Mouse (Mus musculus) neural tube, embryonic 10.5 days (tissue): ENCODE measurements around the gene Mtus2.
A peak's percentile ranks its signal among the peaks of the same experiment; 100 is the strongest.

Experiments used
- DNase-seq: peaks from one replicate; pipeline ENCODE4 v3.0.0-alpha.2; 2017; ENCODE audit warnings: low spot score; ENCODE audit errors: extremely low spot score

Gene Mtus2

DNA sequence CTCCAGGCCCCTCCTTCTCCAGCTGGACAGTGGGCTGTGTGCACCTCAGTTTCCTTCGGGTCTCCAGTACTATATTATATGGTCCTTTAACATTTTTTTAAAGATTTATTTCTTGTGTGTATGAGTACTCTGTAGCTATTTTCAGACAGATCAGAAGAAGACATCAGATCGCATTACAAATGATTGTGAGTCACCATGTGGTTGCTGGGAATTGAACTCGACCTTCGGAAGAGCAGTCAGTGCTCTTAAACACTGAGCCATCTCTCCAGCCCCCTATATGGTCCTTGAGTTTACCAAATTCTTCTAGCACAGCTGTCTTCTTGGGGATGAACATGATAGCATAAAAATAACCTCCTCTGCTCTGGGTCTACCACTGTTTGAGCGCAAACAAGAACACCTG is 382.0 kb downstream of the Mtus2 start:
- no peak for DNase-seq

DNA sequence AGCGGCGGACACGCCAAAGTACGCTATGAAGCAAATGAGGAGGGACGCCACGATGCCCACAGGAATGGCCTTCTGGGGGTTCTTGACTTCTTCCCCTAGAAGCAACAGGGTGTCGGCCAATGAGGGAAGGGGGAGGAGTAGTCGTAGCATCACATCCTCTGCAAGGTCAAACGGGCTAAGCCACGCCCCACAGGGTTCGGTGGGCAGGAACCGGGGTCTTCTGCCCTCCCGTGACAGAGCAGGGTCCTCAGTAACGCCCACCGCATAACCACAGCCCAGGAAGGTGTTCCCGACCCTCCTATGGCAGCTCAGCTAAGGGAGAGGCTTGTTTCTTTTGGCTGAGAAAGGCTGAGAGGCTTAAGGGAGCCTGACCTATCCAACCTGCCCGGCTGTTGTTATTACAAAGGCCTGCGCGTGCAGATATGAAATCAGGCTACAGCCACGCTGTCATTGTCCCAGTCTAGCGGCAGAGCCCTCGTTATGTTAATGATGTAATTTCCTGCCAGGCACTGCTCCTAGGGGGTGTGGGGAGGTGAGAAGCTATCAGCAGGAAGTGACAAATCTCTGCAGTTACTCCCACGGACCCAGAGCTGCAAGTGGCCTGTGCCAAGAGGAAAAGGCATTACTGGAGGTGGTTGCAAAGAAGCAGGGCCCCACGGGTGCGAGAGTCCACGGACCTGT is 385.1 kb downstream of the Mtus2 start:
- peak; percentile 33 for DNase-seq

DNA sequence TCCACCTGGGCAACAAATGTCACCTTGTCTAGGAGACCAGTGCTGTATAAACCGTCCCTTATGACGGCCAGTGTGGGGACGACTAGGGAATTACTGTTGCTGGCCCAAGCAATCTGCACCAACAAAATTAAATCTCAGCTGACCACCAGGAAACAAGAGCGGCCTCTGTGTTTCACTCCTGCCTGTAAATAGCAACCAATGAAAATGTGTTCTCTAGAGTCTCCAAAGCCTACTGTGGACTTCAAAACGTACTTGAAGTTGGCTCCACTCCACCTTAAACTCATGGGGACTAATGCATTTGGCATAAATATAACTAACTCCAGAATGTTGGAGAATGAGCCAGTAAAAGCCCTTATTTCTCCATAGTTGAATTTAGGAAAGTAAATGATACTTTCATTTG is 387.3 kb downstream of the Mtus2 start:
- no peak for DNase-seq

DNA sequence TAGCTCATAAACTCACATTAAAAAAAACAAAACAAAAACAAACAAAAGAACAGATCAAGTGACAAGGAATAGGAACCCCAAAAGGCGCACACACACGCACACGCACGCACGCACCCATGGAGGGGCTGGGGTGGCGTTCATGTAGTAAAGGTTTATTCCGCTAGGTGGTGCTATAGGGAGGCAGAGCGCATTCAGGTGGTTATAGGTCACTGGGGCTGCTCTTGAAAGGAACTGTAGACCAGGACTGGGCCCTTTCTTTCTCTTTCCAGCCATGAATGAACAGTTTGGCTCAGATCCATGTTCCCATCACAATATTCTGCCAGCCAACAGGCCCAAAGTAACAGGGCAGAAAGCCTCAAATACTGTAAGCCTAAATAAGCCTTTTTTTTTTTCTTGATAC is 389.4 kb downstream of the Mtus2 start:
- DNase-seq: no peak

DNA sequence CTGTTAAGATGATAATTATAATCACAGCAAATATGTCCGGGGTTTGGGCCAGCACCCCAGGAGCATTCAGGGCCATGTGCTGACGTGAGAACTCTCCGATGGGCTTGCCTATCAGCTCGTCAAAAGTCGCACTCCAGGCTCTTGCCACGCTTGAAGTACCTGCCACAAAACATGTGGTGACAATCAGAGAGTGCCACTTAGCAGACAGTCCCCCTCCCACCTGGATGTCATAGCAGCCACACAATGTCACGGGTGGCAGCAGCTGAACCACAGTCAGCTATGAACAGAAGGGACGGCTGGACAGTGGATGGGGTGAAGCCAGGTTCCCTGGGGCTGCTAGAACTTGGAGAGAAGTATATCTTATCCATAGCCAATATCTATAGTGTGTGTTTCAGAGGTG is 391.0 kb downstream of the Mtus2 start:
- no peak for DNase-seq

DNA sequence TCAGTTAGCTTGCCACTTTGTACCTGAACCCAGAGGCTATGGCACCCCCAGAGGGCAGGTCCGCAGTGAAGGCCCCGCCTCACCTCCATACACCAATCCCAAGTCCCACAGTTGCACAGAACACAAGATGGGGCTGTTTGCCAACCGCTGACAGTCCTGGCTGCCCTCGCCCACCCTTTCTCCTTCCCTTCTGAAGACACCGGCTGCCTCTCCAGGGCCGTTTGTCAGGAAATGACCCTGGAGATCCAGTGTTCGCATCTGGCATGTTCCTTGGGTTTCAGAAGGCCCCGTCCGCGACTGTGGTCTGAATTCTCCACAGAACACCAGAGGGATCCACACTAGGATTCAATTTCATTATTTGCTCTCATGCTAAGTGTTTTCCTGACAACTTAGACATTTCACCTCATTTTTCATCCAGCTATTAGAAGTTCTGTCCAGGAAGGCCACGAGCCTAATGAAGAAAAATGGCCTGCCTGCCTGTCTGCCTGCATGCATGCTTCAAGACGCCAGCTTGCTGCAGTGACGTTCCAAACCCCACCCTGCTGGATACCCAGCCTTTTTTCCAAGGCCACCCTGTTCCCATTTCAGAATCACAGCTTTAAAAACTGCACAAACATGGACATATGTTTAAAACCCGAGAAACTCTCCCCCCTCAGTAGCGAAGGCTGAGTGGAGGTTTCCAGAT is 392.3 kb downstream of the Mtus2 start:
- peak; percentile 25 for DNase-seq

DNA sequence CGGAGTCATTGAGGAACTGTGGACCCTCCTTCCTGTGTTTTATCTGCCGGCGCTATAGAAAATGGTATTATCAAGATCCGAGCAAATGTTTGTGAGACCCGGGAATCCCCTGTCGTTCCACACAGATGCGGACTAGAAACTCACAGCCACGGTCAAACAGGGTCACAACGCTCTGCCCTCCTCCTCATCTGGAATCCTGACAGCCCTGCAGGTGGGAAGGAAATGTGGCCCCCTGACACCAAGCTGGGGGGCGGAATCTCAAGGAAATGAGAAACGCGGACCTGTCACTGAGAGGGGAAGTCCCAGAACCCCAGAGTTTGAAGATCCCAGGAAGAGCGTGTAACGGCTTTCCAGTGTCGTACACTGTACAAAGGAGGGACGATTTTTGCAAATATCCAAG is 396.3 kb downstream of the Mtus2 start:
- no peak for DNase-seq

DNA sequence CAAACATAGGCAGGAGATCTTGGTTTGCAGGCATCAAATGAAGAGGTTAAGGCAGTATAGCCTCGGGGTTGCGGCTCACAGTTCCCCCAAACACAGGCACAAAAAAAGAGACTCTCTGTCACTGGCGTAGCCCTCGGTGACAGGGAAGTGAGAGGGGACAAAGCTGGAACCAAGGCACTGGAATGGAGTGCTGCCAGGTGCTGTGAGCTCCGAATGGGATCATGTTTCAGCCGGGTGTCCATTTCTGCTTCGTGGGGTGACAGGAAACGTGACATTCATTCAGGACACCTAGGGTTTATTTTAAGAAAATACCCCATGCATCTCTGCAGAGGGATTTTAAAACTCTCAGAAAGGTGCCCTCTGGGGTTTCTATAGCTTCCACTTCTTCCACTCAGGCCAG is 397.4 kb downstream of the Mtus2 start:
- no peak for DNase-seq

DNA sequence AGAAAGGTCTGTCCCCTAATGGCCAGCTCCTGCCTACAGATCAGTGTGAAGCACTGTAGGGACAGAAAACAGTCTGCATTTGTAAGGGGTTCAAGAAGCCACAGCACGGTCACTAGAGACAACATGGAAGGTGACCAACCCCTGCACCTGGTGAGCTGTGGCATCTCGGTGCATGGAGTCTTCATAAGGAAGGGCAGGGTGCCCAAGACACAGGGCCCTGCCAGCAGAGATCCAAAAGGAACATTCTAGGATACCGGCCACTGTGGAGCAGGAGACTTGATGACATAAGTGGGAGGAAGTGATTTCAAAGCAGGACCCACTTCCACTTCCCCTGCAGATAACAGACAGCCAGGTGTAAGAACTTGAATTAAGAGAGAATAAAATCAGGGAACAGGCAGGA is 398.7 kb downstream of the Mtus2 start:
- DNase-seq: no peak

DNA sequence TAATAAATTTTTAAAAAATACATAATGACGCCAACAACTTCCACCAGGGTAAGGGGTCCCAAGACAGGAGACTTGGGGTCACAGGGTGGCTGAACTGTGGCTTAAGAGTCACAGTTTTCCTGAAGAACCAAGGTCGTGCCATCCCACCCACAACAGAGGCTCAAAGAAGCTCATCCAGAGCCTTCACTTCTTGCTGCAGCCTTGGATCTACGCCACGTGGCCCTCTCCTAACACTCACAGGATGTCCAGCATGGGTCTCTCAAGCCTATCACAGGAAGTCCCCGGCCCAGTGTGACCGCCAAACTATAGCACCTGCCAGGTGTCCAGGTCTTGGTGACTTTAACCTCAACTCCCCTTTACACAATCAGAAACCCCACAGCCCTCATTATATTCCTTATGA is 400.0 kb downstream of the Mtus2 start:
- DNase-seq: no peak

DNA sequence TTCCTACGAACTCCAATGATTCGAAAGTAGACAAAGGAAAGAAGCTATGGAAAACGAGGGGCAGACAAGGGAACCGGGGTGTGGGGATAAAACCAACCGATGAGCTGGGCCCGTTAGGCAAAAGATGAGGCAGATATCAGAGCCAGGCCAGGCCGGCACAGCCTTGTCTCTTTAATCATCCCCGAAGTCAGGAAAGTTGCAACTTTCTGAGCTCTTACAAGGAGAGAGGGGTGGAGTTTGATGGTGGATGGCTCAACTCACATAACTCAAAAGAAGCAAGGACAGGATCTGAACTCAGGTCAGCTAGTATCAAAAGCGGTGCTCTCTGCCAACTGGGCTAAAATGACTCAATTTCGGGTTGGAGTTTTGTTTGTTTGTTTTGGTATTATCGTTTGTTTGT is 402.0 kb downstream of the Mtus2 start:
- no peak for DNase-seq

DNA sequence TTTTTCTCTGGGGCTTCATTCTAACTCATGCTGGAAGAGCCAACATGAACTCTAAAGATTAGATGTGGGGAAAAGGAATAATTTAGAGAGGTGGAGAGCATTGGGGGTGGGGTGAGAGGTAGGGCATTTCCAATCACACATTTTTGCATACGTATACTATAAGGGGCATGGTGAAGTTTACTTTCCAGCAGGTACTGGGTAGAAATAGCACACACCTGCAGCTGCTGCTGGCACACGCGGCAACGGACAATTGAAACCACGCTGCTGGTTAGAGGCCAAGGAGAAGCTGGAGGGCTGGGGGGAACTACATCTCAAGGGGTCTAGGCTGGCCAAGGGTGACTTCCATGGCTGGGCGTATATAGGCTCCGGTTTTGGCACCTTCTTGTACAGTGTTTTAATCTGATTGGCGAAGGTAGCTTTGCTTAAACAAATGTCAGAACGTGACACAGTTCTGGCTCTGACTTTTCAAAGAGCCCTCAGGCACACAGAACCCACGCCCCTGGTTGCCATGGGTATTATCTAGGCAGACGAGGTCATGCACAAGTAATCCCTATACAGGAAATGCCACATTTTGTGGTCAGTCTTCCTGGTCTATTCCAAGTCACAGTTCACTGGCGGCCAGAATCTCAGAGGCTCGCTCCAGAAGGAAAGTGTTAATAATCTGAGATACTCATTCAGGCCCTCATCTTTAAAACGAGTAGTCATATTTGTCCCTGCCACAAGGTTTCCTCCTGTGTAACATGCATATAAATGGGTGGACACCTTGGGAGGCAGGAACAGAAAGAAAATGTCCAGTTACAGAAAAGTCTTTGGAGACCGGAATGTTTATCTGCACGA is 404.0 kb downstream of the Mtus2 start:
- no peak for DNase-seq

DNA sequence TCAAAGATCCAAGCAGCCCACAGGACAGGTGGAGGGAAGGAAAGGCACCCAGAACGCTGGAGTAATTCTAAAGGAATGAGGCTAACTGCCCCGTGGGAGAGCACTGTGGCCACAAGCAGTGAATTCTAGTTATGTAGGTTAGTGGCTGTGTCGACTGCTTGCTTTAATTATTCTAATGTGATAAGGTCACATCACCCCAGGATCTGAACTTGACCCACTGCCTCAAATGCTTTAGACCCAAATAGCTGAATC is 404.6 kb downstream of the Mtus2 start:
- no peak for DNase-seq

DNA sequence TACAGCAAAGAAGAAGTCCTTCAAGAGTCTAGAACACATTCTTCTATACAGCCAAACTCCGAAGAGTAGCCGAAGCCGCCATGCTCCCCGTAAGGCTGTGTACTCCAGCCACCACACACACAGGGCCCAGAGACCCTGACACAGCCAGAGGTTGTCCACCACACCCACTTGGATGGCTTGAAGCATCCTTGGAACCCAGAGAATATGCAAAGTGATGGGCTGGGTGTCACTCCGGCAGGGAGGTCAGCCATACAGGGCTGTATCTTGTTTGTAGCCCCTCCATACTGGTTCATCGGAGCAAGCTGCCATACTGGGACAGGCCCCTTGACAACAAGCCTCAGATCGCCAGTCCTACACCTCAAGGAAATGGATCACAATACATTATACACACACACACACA is 405.2 kb downstream of the Mtus2 start:
- no peak for DNase-seq

DNA sequence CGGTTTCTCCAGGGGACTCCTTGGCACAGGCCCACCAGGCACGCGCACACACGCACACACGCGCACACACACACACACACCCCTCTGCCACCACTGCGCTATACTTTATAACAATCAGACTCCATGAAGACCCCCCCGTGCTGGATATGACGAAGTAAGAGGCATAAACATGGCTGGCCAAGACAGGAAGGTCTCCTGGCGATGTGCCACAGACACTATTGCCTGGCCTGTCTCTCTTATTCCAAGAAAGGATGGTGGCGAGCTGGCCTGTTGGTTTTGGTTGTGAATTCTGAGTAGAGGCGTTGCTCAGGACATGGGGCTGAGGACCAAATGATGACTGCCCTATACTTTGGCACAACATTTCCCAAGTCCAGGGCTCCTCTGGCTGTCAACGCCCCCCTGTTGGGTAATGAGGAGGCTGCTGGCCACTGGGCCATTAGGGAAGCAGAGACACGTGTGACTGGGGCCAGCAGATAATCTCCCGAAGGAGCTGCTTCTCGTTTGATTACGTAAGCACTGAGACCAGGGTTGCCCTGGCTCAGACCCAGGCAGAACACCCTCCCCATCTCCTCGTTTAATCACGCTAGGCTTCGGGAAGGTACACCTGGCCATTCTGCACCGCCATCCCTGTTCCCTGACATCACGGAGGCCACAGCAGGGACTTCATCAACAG is 406.5 kb downstream of the Mtus2 start:
- DNase-seq: no peak
